Mouse (Mus musculus) brain, embryonic 14.5 days (tissue): ENCODE measurements at regions not wholly inside any gene's neighbourhood (a gene's known extent, or its start where the extent isn't known, plus 50 kb on each side); places are given as distances from the start of the nearest gene placed in this dataset.

Experiments used
- CTCF ChIP-seq: fragments of 200-500 bp; IDR thresholded peaks from 2 replicates; pipeline ENCODE4 v1.5.1; 2012; ENCODE audit warnings: inconsistent platforms, mild to moderate bottlenecking, moderate library complexity, borderline replicate concordance; ENCODE audit not compliant: insufficient read depth, insufficient read length; ENCODE audit errors: extremely low read depth
- POLR2A ChIP-seq: fragments of 200-500 bp; IDR thresholded peaks from 2 replicates; pipeline ENCODE4 v1.6.1; 2012; ENCODE audit warnings: mild to moderate bottlenecking, inconsistent platforms, borderline replicate concordance; ENCODE audit not compliant: poor library complexity, insufficient read depth, insufficient read length, severe bottlenecking; ENCODE audit errors: extremely low read depth

DNA sequence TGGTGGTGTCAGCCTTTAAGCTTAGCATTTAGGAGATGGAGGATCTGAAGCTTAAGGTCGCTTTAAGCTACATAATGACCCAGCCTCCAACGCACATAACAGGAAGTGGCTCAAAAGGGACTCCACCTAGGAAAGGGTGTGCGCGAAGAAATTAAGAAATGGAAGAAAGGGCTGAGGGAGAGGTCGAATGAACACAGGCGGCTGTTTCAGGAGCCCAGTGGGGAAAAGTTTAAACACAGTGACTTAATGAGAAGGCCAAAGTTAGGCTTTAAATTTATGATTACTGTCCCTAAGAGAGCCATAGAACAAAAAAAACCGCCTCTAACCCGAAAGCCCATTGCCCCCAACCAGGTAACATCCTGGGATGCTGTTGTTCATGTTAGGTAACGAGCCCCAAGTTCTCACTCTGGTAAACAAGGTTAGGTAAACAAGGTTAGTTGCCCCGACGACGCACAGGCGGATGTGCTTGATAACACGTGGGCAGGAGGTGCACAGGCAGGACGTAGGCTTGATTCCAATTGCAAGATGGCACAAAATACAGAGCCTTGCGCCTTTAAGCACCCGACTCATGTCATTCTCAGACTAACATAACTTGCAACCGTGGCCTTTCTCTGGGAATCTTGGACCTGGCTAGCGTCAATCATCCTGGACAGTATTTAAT lies 222.7 kb upstream of the Amigo2 start:
- TF ChIP-seq POLR2A, result no peak
- TF ChIP-seq CTCF, result no peak
